Mouse (Mus musculus) myocyte (in vitro differentiated cells): ENCODE measurements around the gene Gm20388. TPM values are rescaled to one million over a fixed set of nuclear protein-coding genes. Genes with fewer than 3 reads are reported as not detected.

Source experiments
- H3K27me3 ChIP-seq: one replicate; pipeline ENCODE4 v1.6.1; 2011; ENCODE audit not compliant: control insufficient read depth, insufficient read depth, insufficient read length
- H3K36me3 ChIP-seq: one replicate; pipeline ENCODE4 v1.6.1; 2011; ENCODE audit not compliant: control insufficient read depth, insufficient read depth
- H3K4me2 ChIP-seq: one replicate; pipeline ENCODE4 v1.6.1; 2011; ENCODE audit warnings: low read depth, control low read depth
- H3K4me3 ChIP-seq: one replicate; pipeline ENCODE4 v1.5.1; 2011; ENCODE audit warnings: mild to moderate bottlenecking, control low read depth, moderate library complexity
- H3K79me2 ChIP-seq: one replicate; pipeline ENCODE4 v1.6.1; 2011; ENCODE audit not compliant: control insufficient read depth, insufficient read depth
- H3ac ChIP-seq: one replicate; pipeline ENCODE4 v1.6.1; 2011; ENCODE audit not compliant: control insufficient read depth, insufficient read length
- CEBPB ChIP-seq: IDR thresholded peaks from 2 replicates; pipeline ENCODE4 v1.6.1; 2011; ENCODE audit warnings: mild to moderate bottlenecking, moderate library complexity; ENCODE audit not compliant: poor library complexity, insufficient read depth, severe bottlenecking
- E2F4 ChIP-seq: IDR thresholded peaks from one replicate; pipeline ENCODE4 v1.6.1; 2011; ENCODE audit warnings: mild to moderate bottlenecking, control low read depth, moderate library complexity; ENCODE audit not compliant: insufficient read depth
- MAX ChIP-seq: IDR thresholded peaks from one replicate; pipeline ENCODE4 v1.6.1; 2011; ENCODE audit warnings: low read depth, mild to moderate bottlenecking, control low read depth
- MYOD1 ChIP-seq, 3 experiments: IDR thresholded peaks; one replicate each; pipeline ENCODE4 v1.6.1; 2011; ENCODE audit warnings: control low read depth in 2 of 3, low read depth in 2 of 3, mild to moderate bottlenecking in 2 of 3, moderate library complexity in 1 of 3; ENCODE audit not compliant: insufficient read length in 2 of 3, control insufficient read depth in 1 of 3
- MYOG ChIP-seq, 3 experiments: IDR thresholded peaks; one replicate each; pipeline ENCODE4 v1.6.1; 2011; ENCODE audit warnings: control low read depth in 2 of 3, low read depth in 2 of 3, mild to moderate bottlenecking in 2 of 3; ENCODE audit not compliant: insufficient read length in 2 of 3, control insufficient read depth in 1 of 3, insufficient read depth in 1 of 3
- POLR2A ChIP-seq: IDR thresholded peaks from one replicate; pipeline ENCODE4 v1.6.1; 2011; ENCODE audit warnings: low read depth, mild to moderate bottlenecking, control low read depth, moderate library complexity; ENCODE audit not compliant: insufficient read length
- POLR2AphosphoS2 ChIP-seq: IDR thresholded peaks from one replicate; pipeline ENCODE4 v1.6.1; 2011; ENCODE audit warnings: low read depth, control low read depth; ENCODE audit not compliant: insufficient read length
- REST ChIP-seq: IDR thresholded peaks from one replicate; pipeline ENCODE4 v1.6.1; 2011; ENCODE audit warnings: mild to moderate bottlenecking, control low read depth, moderate library complexity; ENCODE audit not compliant: insufficient read depth, insufficient read length
- SRF ChIP-seq: IDR thresholded peaks from one replicate; pipeline ENCODE4 v1.6.1; 2011; ENCODE audit warnings: low read depth; ENCODE audit not compliant: control insufficient read depth, insufficient read length
- TCF12 ChIP-seq: IDR thresholded peaks from one replicate; pipeline ENCODE4 v1.6.1; 2011; ENCODE audit warnings: mild to moderate bottlenecking, control low read depth; ENCODE audit not compliant: poor library complexity, insufficient read depth, severe bottlenecking
- TCF3 ChIP-seq: IDR thresholded peaks from one replicate; pipeline ENCODE4 v1.6.1; 2011; ENCODE audit warnings: low read depth, control low read depth; ENCODE audit not compliant: insufficient read length
- USF1 ChIP-seq: IDR thresholded peaks from one replicate; pipeline ENCODE4 v1.6.1; 2011; ENCODE audit warnings: low read depth, mild to moderate bottlenecking, control low read depth, moderate library complexity
- polyA plus RNA-seq: library from polyadenylated mRNA; unstranded; fragments of >200 nt; fragmentation: generic; extraction: Trizol; gene quantifications from one replicate; pipeline ENCODE4 v1.2.1, GENCODE M21; 2012; ENCODE audit warnings: missing spikeins

Gm20388 gene
- polyA plus RNA-seq, 1 experiment, result 15.3 TPM

DNA sequence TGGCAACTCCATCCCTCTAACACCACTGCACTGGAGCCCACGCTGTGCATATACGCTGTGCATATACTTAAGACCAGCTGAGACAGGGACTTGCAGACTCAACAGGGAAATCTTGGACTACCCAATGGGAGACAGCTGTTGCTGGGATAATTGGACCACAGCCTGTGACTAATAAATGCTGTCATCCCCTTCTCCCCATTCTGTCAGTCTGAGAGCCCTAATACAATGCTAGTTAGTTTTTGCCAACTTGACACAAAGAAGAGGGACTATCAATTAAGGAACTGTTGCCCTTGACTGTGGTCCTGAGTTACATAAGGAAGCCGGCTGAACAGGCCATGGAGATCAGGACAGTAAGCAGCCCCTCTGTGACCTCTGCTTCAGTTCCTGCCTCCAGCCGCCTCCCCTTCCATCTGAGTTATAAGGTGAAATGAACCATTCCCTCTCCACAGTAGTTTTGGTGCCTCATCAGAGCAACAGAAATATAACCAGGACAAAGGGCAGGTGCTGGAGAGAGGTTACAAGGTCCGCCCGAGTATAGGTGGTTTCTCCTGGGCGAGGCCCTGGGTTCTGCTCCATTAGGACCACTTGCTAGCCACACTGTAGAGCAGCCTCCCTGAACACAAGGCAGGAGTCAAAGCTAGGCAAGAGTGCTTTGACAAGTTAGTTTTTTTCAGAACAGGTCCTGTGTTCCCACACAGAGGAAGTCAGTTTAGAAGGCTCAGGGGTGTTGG, 745.8 kb downstream of the Gm20388 start:
- H3K4me2 ChIP-seq, result no peak overlapping the region
- no peak overlapping the region for H3K4me3 ChIP-seq
- TF ChIP-seq MAX (no peak), MYOD1 (IDR thresholded peaks at IDR 0.05; ENCODE audit: control insufficient read depth in 1 of 3, insufficient read length in 2 of 3, low read depth in 2 of 3) (no peak), POLR2AphosphoS2 (no peak), USF1 (no peak), REST (no peak), TCF12 (no peak), CEBPB (no peak), MYOG (IDR thresholded peaks at IDR 0.05; ENCODE audit: control insufficient read depth in 1 of 3, insufficient read depth in 1 of 3, insufficient read length in 2 of 3, low read depth in 2 of 3) (no peak), SRF (no peak), POLR2A (no peak), TCF3 (no peak), E2F4 (no peak)
- peaks cover 19% of the 10 kb centered on the region for H3K36me3 ChIP-seq
- H3ac ChIP-seq, result no peak overlapping the region
- no peaks in the 10 kb centered on the region for H3K27me3 ChIP-seq
- H3K79me2 ChIP-seq, result peaks cover 10% of the 10 kb centered on the region

DNA sequence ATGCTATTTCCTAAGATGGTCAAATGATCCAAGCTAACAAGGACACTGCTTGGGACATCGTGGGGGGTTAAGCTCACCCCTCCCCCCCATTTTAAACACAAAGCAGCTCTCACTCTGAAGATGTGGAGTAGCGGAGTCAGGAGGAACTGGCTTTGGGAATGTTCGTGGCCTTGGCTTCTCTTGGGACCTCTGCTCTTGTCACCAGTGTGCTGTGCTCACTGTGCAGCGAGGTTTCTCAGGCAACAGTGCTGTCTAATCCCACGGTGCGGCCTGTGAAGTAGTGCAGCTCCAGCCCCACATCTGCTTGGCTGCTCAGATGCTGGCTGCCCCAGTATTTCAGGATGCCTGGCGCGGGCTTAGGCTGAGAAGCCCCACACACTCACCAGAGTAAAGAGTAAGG, 746.8 kb downstream of the Gm20388 start:
- Histone ChIP-seq H3ac (no peak overlapping the region), H3K4me2 (no peak overlapping the region), H3K27me3 (no peaks in the 10 kb centered on the region), H3K4me3 (no peak overlapping the region), H3K36me3 (peaks cover 19% of the 10 kb centered on the region), H3K79me2 (peaks cover 20% of the 10 kb centered on the region)
- TF ChIP-seq E2F4, result no peak
- no peak for TF ChIP-seq MYOG (IDR thresholded peaks at IDR 0.05; ENCODE audit: control insufficient read depth in 1 of 3, insufficient read depth in 1 of 3, insufficient read length in 2 of 3, low read depth in 2 of 3)
- TF ChIP-seq MYOD1 (IDR thresholded peaks at IDR 0.05; ENCODE audit: control insufficient read depth in 1 of 3, insufficient read length in 2 of 3, low read depth in 2 of 3), result no peak
- no peak for TF ChIP-seq REST
- no peak for TF ChIP-seq TCF3
- no peak for TF ChIP-seq CEBPB
- no peak for TF ChIP-seq MAX
- no peak for TF ChIP-seq POLR2A
- TF ChIP-seq USF1, result no peak
- no peak for TF ChIP-seq TCF12
- TF ChIP-seq POLR2AphosphoS2, result no peak
- no peak for TF ChIP-seq SRF

DNA sequence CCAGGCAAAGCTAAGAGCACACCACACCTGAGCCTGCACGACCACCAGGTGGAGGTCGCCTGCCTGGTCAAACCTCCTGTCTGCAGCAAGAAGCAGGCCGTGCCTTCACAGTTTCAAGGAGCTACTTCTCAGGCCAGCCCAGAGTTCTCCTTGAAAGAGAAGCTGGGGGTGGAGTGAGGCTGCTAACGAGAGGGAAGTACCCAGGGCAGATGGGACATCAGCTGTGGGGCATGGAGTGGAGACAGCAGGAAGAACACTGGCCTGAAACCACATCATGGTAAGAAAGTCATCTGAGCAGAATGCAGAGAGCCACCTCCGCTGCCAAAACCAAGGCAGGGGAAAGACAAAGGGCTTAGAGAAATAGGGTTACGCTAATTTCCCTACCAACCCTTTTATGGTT, 753.9 kb downstream of the Gm20388 start:
- TF ChIP-seq USF1 (no peak), MYOD1 (IDR thresholded peaks at IDR 0.05; ENCODE audit: control insufficient read depth in 1 of 3, insufficient read length in 2 of 3, low read depth in 2 of 3) (no peak), SRF (no peak), REST (no peak), TCF3 (no peak), CEBPB (no peak), TCF12 (no peak)
- Histone ChIP-seq H3K4me3 (no peak overlapping the region), H3ac (no peak overlapping the region), H3K4me2 (no peak overlapping the region), H3K79me2 (peaks cover 85% of the 10 kb centered on the region), H3K27me3 (no peaks in the 10 kb centered on the region), H3K36me3 (no peaks in the 10 kb centered on the region)

DNA sequence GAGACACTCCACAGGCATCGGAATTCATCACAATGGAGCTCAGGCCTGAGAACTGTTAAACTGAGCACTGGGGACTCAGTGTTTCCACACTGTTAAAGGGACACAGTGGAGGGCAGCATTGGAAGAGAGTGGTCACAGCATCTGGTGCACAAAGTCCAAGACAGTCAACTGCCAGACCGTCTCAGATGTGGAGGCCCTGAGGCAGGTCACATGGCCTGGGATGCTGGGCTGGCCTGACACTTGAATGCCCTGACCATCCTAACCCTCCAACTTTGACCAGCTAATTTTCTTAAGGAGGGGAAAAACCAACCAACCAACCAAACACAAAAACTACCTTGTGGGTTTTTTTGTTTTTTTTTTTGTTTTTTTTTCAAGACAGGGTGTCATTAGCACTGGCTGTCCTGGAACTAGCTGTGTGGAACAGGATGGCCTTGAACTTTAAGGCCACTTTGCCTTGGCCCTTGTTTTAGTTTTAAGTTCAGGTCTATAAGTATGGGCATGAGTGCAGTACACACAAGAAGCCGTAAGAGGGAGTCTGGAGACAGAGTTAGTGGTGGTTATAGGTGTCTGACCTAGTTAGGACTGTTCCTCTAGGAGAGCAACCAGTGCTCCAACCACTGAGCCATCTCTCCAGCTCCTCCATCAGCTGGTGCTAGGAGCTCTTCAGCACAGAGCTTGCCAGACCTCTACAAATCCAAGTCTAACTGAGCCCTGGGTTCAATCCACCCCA, 755.2 kb downstream of the Gm20388 start:
- H3ac ChIP-seq, result no peak overlapping the region
- peak overlapping the region; percentile 67 for H3K4me3 ChIP-seq
- peaks cover 8% of the 10 kb centered on the region for H3K36me3 ChIP-seq
- H3K27me3 ChIP-seq, result no peaks in the 10 kb centered on the region
- H3K79me2 ChIP-seq, result peaks cover 94% of the 10 kb centered on the region
- no peak for TF ChIP-seq USF1
- H3K4me2 ChIP-seq, result peak overlapping the region; percentile 87

DNA sequence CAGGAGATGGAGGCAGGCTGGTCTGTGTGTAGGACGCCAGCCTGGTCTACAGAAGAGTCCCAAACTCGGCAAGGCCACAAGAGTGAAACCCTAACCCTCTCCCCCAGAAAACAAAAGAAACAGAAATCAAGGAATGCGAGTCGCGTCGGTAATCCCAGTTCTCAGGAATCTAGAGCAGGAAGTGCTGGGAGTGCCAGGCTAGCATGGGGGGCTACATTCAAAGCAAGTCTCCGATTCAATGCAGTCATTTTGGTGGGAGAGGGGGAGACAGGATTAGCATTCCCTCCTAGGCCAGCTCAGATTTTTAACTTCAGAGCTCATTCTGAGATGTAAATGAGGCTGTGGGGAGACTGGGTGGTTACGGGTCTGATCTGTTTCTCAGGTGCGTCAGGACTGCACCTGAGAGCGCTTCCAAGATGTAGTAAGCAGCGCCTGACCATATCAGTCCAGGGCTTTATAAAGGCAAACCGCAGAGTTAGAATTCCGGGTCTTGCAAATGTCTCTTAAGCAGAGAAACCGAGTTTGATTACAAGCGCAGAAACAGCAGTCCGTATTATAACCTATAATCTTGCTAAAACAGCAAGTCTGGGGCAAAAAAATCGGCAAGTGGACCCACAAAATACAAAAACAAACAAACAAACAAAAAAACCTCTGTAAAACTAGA, 756.3 kb downstream of the Gm20388 start:
- Histone ChIP-seq H3K4me3 (peak overlapping the region; percentile 67), H3K79me2 (peaks cover 87% of the 10 kb centered on the region), H3ac (peak overlapping the region; percentile 78), H3K27me3 (no peaks in the 10 kb centered on the region), H3K4me2 (peak overlapping the region; percentile 87), H3K36me3 (peaks cover 15% of the 10 kb centered on the region)
- TF ChIP-seq REST, result no peak
- TF ChIP-seq MYOG (IDR thresholded peaks at IDR 0.05; ENCODE audit: control insufficient read depth in 1 of 3, insufficient read depth in 1 of 3, insufficient read length in 2 of 3, low read depth in 2 of 3), result no peak
- TF ChIP-seq TCF3, result no peak
